Mouse (Mus musculus) CH12.LX (cell line): ENCODE results near the gene Pithd1. TPM values are rescaled to one million over a fixed set of nuclear protein-coding genes. Genes with fewer than 3 reads are reported as not detected.

Experiments used
- DNase-seq: peaks from one replicate; pipeline ENCODE4 v3.0.0-alpha.2; 2013; ENCODE audit errors: extremely low read depth
- H3K27ac ChIP-seq: 2 replicates; pipeline ENCODE4 v1.5.1; 2012; ENCODE audit warnings: low read depth, mild to moderate bottlenecking, control low read depth, moderate library complexity; ENCODE audit not compliant: insufficient read depth
- H3K27me3 ChIP-seq: replicated peaks from 2 replicates; pipeline ENCODE3; 2012; ENCODE audit warnings: inconsistent platforms
- H3K36me3 ChIP-seq, 2 experiments: replicated peaks in 1 of 2; 2 replicates each; pipeline versions ENCODE3 to v1.6.1; 2012; ENCODE audit warnings: inconsistent platforms in 1 of 2, low read length in 1 of 2, mild to moderate bottlenecking in 1 of 2, mixed read lengths in 1 of 2, moderate library complexity in 1 of 2; ENCODE audit not compliant: control insufficient read depth in 1 of 2, insufficient read depth in 1 of 2
- H3K4me1 ChIP-seq, 2 experiments: 2 replicates each; pipeline ENCODE4 v1.6.1; 2012; ENCODE audit warnings: inconsistent platforms in 1 of 2, moderate library complexity in 1 of 2; ENCODE audit not compliant: insufficient read depth in 2 of 2, control insufficient read depth in 1 of 2
- H3K4me2 ChIP-seq: 2 replicates; pipeline ENCODE4 v1.6.1; 2012; ENCODE audit warnings: low read depth, mild to moderate bottlenecking, control low read depth; ENCODE audit not compliant: poor library complexity, insufficient read depth, severe bottlenecking
- H3K4me3 ChIP-seq, 3 experiments: fragments of 150-350 bp in 1 of 3; sonication (generic) in 1 of 3; replicated peaks in 1 of 3; 2 replicates each; pipeline versions ENCODE3 to v1.5.1; 2011 to 2012; ENCODE audit warnings: low read depth in 2 of 3, low read length in 2 of 3, mild to moderate bottlenecking in 2 of 3, moderate library complexity in 2 of 3, control low read depth in 1 of 3, improper control_type of control experiment in 1 of 3, inconsistent platforms in 1 of 3, mixed read lengths in 1 of 3; ENCODE audit not compliant: poor library complexity in 1 of 3
- H3K79me2 ChIP-seq: replicated peaks from 2 replicates; pipeline ENCODE4 v1.6.1; 2012; ENCODE audit warnings: mild to moderate bottlenecking, moderate library complexity; ENCODE audit not compliant: control insufficient read depth, poor library complexity, insufficient read depth, severe bottlenecking; ENCODE audit errors: extremely low read depth
- H3K9ac ChIP-seq: 2 replicates; pipeline ENCODE4 v1.6.1; 2012; ENCODE audit warnings: low read depth, mild to moderate bottlenecking, control low read depth, moderate library complexity; ENCODE audit not compliant: insufficient read depth
- H3K9me3 ChIP-seq: replicated peaks from 2 replicates; pipeline ENCODE3; 2012; ENCODE audit warnings: low read length, inconsistent platforms, mixed read lengths
- CHD2 ChIP-seq: IDR thresholded peaks from 2 replicates; pipeline ENCODE4 v1.6.1; 2011; ENCODE audit warnings: low read length, improper control_type of control experiment
- CTCF ChIP-seq, 2 experiments: IDR thresholded peaks in 1 of 2; conservative IDR thresholded peaks in 1 of 2; 2 replicates each; pipeline ENCODE4 v1.5.1; 2011 to 2012; ENCODE audit warnings: low read depth in 2 of 2, low read length in 2 of 2, improper control_type of control experiment in 1 of 2, inconsistent platforms in 1 of 2, mild to moderate bottlenecking in 1 of 2, moderate library complexity in 1 of 2
- E2F4 ChIP-seq: IDR thresholded peaks from 2 replicates; pipeline ENCODE4 v1.6.1; 2011; ENCODE audit warnings: low read depth, low read length, improper control_type of control experiment; ENCODE audit not compliant: insufficient replicate concordance
- ETS1 ChIP-seq: conservative IDR thresholded peaks from 2 replicates; pipeline ENCODE4 v1.6.1; 2012; ENCODE audit warnings: low read depth, mild to moderate bottlenecking, inconsistent platforms, low read length, improper control_type of control experiment, moderate library complexity
- GABPA ChIP-seq: IDR thresholded peaks from 2 replicates; pipeline ENCODE4 v1.6.1; 2012; ENCODE audit warnings: low read depth, low read length, improper control_type of control experiment, inconsistent platforms; ENCODE audit not compliant: insufficient replicate concordance
- HCFC1 ChIP-seq: IDR thresholded peaks from 2 replicates; pipeline ENCODE4 v1.6.1; 2012; ENCODE audit warnings: low read depth, mild to moderate bottlenecking, inconsistent platforms, low read length, improper control_type of control experiment
- IRF4 ChIP-seq: IDR thresholded peaks from 2 replicates; pipeline ENCODE4 v1.6.1; 2014; ENCODE audit warnings: low read depth, mild to moderate bottlenecking, inconsistent platforms, low read length, improper control_type of control experiment
- JUN ChIP-seq: IDR thresholded peaks from 2 replicates; pipeline ENCODE4 v1.6.1; 2011; ENCODE audit warnings: low read depth, mild to moderate bottlenecking, low read length, improper control_type of control experiment, moderate library complexity; ENCODE audit not compliant: insufficient read depth
- KAT2A ChIP-seq: IDR thresholded peaks from 2 replicates; pipeline ENCODE4 v1.6.1; 2012; ENCODE audit warnings: low read length, improper control_type of control experiment, inconsistent platforms; ENCODE audit not compliant: insufficient replicate concordance
- MAX ChIP-seq: IDR thresholded peaks from 2 replicates; pipeline ENCODE4 v1.6.1; 2011; ENCODE audit warnings: low read length, improper control_type of control experiment
- NELFE ChIP-seq: IDR thresholded peaks from 2 replicates; pipeline ENCODE4 v1.6.1; 2011; ENCODE audit warnings: low read depth, low read length, improper control_type of control experiment
- PAX5 ChIP-seq: IDR thresholded peaks from 2 replicates; pipeline ENCODE4 v1.6.1; 2012; ENCODE audit warnings: low read length, inconsistent platforms, mixed read lengths
- POLR2AphosphoS2 ChIP-seq: IDR thresholded peaks from 2 replicates; pipeline ENCODE4 v1.6.1; 2011; ENCODE audit warnings: low read depth, low read length, improper control_type of control experiment
- RAD21 ChIP-seq: IDR thresholded peaks from 2 replicates; pipeline ENCODE4 v1.6.1; 2011; ENCODE audit warnings: low read depth, mild to moderate bottlenecking, low read length, improper control_type of control experiment, moderate library complexity
- RCOR1 ChIP-seq: conservative IDR thresholded peaks from 2 replicates; pipeline ENCODE4 v1.6.1; 2012; ENCODE audit warnings: low read depth, mild to moderate bottlenecking, inconsistent platforms, low read length, improper control_type of control experiment
- SIN3A ChIP-seq: IDR thresholded peaks from 2 replicates; pipeline ENCODE4 v1.6.1; 2012; ENCODE audit warnings: low read length, improper control_type of control experiment, inconsistent platforms
- TBP ChIP-seq: conservative IDR thresholded peaks from 2 replicates; pipeline ENCODE4 v1.6.1; 2011; ENCODE audit warnings: low read depth, low read length, improper control_type of control experiment
- TCF12 ChIP-seq: IDR thresholded peaks from 2 replicates; pipeline ENCODE4 v1.6.1; 2014; ENCODE audit warnings: low read depth, mild to moderate bottlenecking, inconsistent platforms, low read length, improper control_type of control experiment
- ZNF384 ChIP-seq: IDR thresholded peaks from 2 replicates; pipeline ENCODE4 v1.6.1; 2012; ENCODE audit warnings: low read depth, low read length, improper control_type of control experiment, inconsistent platforms
- dilution Hi-C: fragments of 300-500 bp; cut with MboI; formaldehyde crosslinking; loops from 2 replicates; pipeline ENCODE4 v1.14.3; 2020; ENCODE audit warnings: low sequenced_read_pairs; ENCODE audit not compliant: extremely low pct_unique_long_range_greater_than_20kb, extremely low pct_ligation_motif_present
- in situ Hi-C: fragments of 300-500 bp; cut with MboI; formaldehyde crosslinking; loops from 3 replicates; pipeline ENCODE4 v1.14.3; 2019; ENCODE audit warnings: low sequenced_read_pairs, low pct_ligation_motif_present, low pct_unique_long_range_greater_than_20kb, mixed read lengths
- polyA plus RNA-seq: library from polyadenylated mRNA; unstranded; fragments of >175 nt; gene quantifications from 2 replicates; pipeline ENCODE4 v1.2.1, GENCODE M21; 2012; ENCODE audit warnings: low read depth; ENCODE audit not compliant: insufficient read length
- total RNA-seq, 2 experiments: library from RNA; depleted of rRNA; stranded (reverse); fragments of 300-350 nt in 1 of 2; fragments of >200 nt in 1 of 2; gene quantifications; 2 replicates each; pipeline ENCODE4 v1.2.3; 2012 to 2014

Gene Pithd1
- total and polyA plus RNA-seq, 3 experiments: 53.2 to 87.5 (median 53.2) TPM

DNA sequence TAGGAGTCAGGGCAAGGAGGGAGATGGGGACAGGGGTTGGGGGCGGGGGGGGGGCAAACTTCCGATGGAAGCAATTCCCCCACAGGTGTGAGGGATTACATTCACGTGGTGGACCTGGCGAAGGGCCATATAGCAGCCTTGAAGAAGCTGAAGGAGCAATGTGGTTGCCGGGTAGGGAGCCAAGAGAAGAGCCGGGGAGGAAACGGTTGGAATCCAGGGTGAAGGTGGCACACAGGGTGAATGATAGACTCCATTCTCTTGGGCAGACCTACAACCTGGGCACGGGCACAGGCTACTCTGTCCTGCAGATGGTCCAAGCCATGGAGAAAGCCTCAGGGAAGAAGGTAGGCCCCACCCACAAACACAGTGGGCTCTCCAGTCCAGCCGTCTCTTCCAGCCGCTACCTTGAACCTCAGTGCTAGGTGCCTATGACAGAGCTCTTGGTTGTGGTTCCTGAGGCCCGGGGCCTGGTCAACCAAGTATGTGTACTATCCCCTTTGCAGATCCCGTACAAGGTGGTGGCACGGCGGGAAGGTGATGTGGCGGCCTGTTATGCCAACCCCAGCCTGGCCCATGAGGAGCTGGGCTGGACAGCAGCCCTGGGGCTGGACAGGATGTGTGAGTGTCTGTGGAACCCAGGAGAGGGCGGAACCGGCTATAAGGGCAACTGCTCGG is 19.8 kb downstream of the Pithd1 start:
- in situ Hi-C loops: no loop called here
- Histone ChIP-seq H3K27me3 (no peaks in the 10 kb centered on the region), H3K4me3 (no peak overlapping the region), H3K36me3 (peaks cover 46 to 60% of the 10 kb centered on the region in 2 experiments), H3K27ac (no peak overlapping the region), H3K9me3 (no peaks in the 10 kb centered on the region), H3K79me2 (peaks cover 17% of the 10 kb centered on the region), H3K4me1 (peaks cover 12 to 31% of the 10 kb centered on the region in 2 experiments), H3K4me2 (no peak overlapping the region), H3K9ac (no peak overlapping the region)
- dilution Hi-C loops: no loop called here
- DNase-seq: no peak
- no peak for TF ChIP-seq KAT2A
- no peak for TF ChIP-seq CHD2
- no peak for TF ChIP-seq E2F4
- TF ChIP-seq HCFC1: no peak

DNA sequence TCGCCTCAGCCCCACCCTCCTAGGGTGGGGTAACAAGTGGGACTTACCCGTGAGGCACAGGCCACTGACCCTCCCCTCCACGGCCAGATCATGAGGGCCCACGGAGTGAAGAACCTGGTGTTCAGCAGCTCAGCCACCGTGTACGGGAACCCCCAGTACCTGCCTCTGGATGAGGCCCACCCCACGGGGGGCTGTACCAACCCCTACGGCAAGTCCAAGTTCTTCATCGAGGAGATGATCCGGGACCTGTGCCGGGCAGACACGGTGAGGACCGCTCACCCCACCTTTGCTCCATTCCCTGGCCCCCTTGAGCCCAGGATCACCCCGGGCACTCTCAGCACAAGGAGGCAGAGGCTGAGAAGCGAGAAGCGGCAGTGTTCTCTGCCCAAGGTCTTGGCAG is 20.8 kb downstream of the Pithd1 start:
- H3K27ac ChIP-seq: no peak overlapping the region
- H3K4me2 ChIP-seq: no peak overlapping the region
- peaks cover 50 to 70% of the 10 kb centered on the region in 2 experiments for H3K36me3 ChIP-seq
- dilution Hi-C loops: no loop called here
- in situ Hi-C loops: no loop called here
- no peak overlapping the region for H3K4me3 ChIP-seq
- H3K9ac ChIP-seq: no peak overlapping the region
- H3K9me3 ChIP-seq: no peaks in the 10 kb centered on the region
- TF ChIP-seq TCF12 (no peak), POLR2AphosphoS2 (0 out of 2 replicates have a peak, but pooled peaks have one; percentile 29)
- DNase-seq: no peak
- H3K79me2 ChIP-seq: peaks cover 8% of the 10 kb centered on the region
- H3K27me3 ChIP-seq: no peaks in the 10 kb centered on the region
- peaks cover 10 to 27% of the 10 kb centered on the region in 2 experiments for H3K4me1 ChIP-seq

DNA sequence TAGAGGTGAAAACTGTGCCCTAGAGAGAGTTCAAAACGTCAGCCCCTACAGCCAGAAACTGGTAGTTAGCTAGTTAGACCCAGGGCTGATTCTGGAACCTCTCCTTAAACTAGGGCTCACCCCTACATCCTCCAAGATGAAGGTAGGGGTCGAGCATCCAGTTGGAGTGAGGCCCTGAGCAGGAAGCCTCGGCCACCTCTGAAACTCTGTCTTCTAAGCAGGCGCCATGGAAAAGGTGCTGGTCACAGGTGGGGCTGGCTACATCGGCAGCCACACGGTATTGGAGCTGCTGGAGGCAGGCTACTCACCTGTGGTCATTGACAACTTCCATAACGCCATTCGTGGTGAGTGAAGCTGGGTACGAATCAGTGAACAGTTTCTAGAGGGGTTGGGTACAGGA is 22.0 kb downstream of the Pithd1 start:
- Histone ChIP-seq H3K27ac (no peak overlapping the region), H3K36me3 (peaks cover 45 to 71% of the 10 kb centered on the region in 2 experiments), H3K27me3 (no peaks in the 10 kb centered on the region), H3K79me2 (no peaks in the 10 kb centered on the region), H3K9ac (no peak overlapping the region), H3K9me3 (no peaks in the 10 kb centered on the region), H3K4me3 (no peak overlapping the region), H3K4me2 (0 out of 2 replicates have a peak overlapping the region, but pooled peaks have one; percentile 53), H3K4me1 (peaks cover 7 to 27% of the 10 kb centered on the region in 2 experiments; a peak in 3 of 4 replicates)
- dilution Hi-C loops: no loop called here
- TF ChIP-seq MAX: no peak
- TF ChIP-seq RAD21: no peak
- TF ChIP-seq IRF4: no peak
- no peak for TF ChIP-seq PAX5
- no peak for TF ChIP-seq POLR2AphosphoS2
- TF ChIP-seq JUN: no peak
- no peak for TF ChIP-seq ETS1
- no peak for TF ChIP-seq SIN3A
- no peak for TF ChIP-seq RCOR1
- no peak for TF ChIP-seq NELFE
- no peak for TF ChIP-seq GABPA
- no peak for TF ChIP-seq ZNF384
- TF ChIP-seq TBP: no peak
- TF ChIP-seq KAT2A: no peak
- no peak for TF ChIP-seq CTCF (conservative IDR thresholded peaks at IDR 0.05 in 1 of 2, IDR thresholded peaks at IDR 0.05 in 1 of 2; ENCODE audit: low read depth in 2 of 2, low read length in 2 of 2)
- no peak for DNase-seq
- in situ Hi-C loops: no loop called here
